21 mouse cellular contexts compared by ENCODE assay signal in the genomic region with DNA sequence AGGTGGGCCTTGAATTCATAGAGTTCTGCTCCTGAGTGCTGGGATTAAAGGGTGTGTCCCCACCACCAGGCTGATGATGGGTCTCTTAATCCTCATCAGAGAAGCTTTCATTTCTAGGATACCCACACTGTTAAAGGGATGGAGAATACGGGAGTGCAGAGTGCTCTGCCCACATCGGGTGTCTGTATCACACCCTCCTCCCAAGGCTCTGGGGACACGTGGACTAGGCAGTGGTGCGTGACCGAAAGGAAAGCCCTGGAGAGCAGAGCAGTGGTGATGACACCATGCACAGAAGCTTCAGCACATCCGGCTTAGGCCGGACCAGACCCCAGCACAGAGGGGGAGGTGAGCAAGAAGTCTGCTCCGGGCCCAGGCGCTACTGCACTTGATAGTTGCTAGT. TPM values are rescaled to one million over a fixed set of nuclear protein-coding genes. Genes with fewer than 3 reads are reported as not detected.
DNase-seq lines count a peak whose midpoint lies in the region; ATAC-seq and TF ChIP-seq lines count a peak whose summit lies in the region.
"Had no signal": no experiment of that assay in that cellular context is flagged by ENCODE, and none has a peak within 500 bp of the region (broad histone marks: within the 10 kb centered on the region; RNA-seq: fewer than 3 reads in every experiment).

No protein-coding gene starts in this region.

- H3K4me2 ChIP-seq in liver, embryonic 15.5 days = no peak overlapping the region
- H3K4me2 ChIP-seq in liver, postnatal 0 days (ENCODE audit: low read depth, low read length) = no peak overlapping the region
- no peak overlapping the region for H3K4me2 ChIP-seq in kidney, postnatal 0 days (ENCODE audit: low read length)
- H3K4me2 ChIP-seq: forebrain, embryonic 15.5 days; heart, embryonic 15.5 days; hindbrain, embryonic 14.5 days; limb, embryonic 15.5 days; stomach, embryonic 15.5 days had no signal

- no peak for TF ChIP-seq EP300 in liver, postnatal 0 days (IDR thresholded peaks at IDR 0.05; ENCODE audit: low read depth)

- H3K36me3 ChIP-seq in liver, embryonic 15.5 days (replicated peaks) = peaks cover 32% of the 10 kb centered on the region
- H3K36me3 ChIP-seq in liver, postnatal 0 days (replicated peaks; ENCODE audit: insufficient read depth, low read length) = peaks cover 19% of the 10 kb centered on the region
- peaks cover 14% of the 10 kb centered on the region; the same call in 1 of the 2 replicates for H3K36me3 ChIP-seq in kidney, postnatal 0 days (ENCODE audit: insufficient read depth, low read length)

- POLR2A ChIA-PET in Patski (lab: Charles Lee) = interaction anchor here (0.6 to 1.4 kb wide), 2 partner anchors 11 to 111 kb away, joined by 3 read pairs; no protein-coding TSS in a partner anchor

- 0 out of 2 replicates have a peak, but pooled peaks have one; percentile 31 for ATAC-seq in cerebellum, adult (ENCODE audit: insufficient number of reproducible peaks, low FRiP score, low TSS enrichment)
- no peak for ATAC-seq in liver, embryonic 15.5 days (ENCODE audit: insufficient read depth)
- ATAC-seq in liver, postnatal 0 days = no peak
- ATAC-seq in Patski = peak; percentile 55
- peak; percentile 96 for ATAC-seq in kidney, postnatal 0 days (replicated peaks; ENCODE audit: low FRiP score, low read depth)
- ATAC-seq: forebrain, embryonic 15.5 days had no signal

- H3K27ac ChIP-seq in liver, embryonic 15.5 days (replicated peaks) = 0 out of 2 replicates have a peak overlapping the region, but pooled peaks have one; percentile 8
- no peak overlapping the region for H3K27ac ChIP-seq in liver, postnatal 0 days (ENCODE audit: low read depth)
- H3K27ac ChIP-seq in kidney, postnatal 0 days = no peak overlapping the region
- H3K27ac ChIP-seq: embryonic facial prominence, embryonic 10.5 days; forebrain, embryonic 15.5 days; heart, embryonic 15.5 days; hindbrain, embryonic 14.5 days; limb, embryonic 15.5 days; liver, embryonic 14.5 days; stomach, embryonic 15.5 days had no signal

- CTCF ChIA-PET in Patski (lab: Charles Lee) = interaction anchor here (1.2 to 1.5 kb wide), 3 partner anchors 11 to 97 kb away, joined by 3 to 4 read pairs (median 3); no protein-coding TSS in a partner anchor

- H3K4me1 ChIP-seq in liver, embryonic 15.5 days (replicated peaks) = peaks cover 38% of the 10 kb centered on the region
- peaks cover 24% of the 10 kb centered on the region for H3K4me1 ChIP-seq in liver, postnatal 0 days (ENCODE audit: insufficient read depth)
- H3K4me1 ChIP-seq in kidney, postnatal 0 days (replicated peaks; ENCODE audit: insufficient read depth, low read length) = no peaks in the 10 kb centered on the region
- H3K4me1 ChIP-seq: heart, embryonic 15.5 days had no signal

- no peaks in the 10 kb centered on the region for H3K27me3 ChIP-seq in liver, embryonic 15.5 days
- H3K27me3 ChIP-seq in liver, postnatal 0 days (ENCODE audit: insufficient read depth, low read length) = no peaks in the 10 kb centered on the region
- H3K27me3 ChIP-seq in Patski = no peaks in the 10 kb centered on the region
- no peaks in the 10 kb centered on the region for H3K27me3 ChIP-seq in kidney, postnatal 0 days (ENCODE audit: insufficient read depth, low read length)
- H3K27me3 ChIP-seq: forebrain, embryonic 15.5 days; heart, embryonic 15.5 days; limb, embryonic 15.5 days; stomach, embryonic 15.5 days had no signal

- no peak overlapping the region for H3K9ac ChIP-seq in liver, embryonic 15.5 days
- H3K9ac ChIP-seq in liver, postnatal 0 days (replicated peaks) = no peak overlapping the region
- H3K9ac ChIP-seq in kidney, postnatal 0 days (ENCODE audit: low read depth, low read length) = no peak overlapping the region
- H3K9ac ChIP-seq: forebrain, embryonic 15.5 days; heart, embryonic 15.5 days; hindbrain, embryonic 14.5 days; limb, embryonic 15.5 days; liver, embryonic 14.5 days; stomach, embryonic 15.5 days had no signal

- no peak overlapping the region for H3K4me3 ChIP-seq in liver, embryonic 15.5 days (replicated peaks)
- no peak overlapping the region for H3K4me3 ChIP-seq in liver, postnatal 0 days (ENCODE audit: low read depth, low read length)
- no peak overlapping the region for H3K4me3 ChIP-seq in kidney, postnatal 0 days (replicated peaks; ENCODE audit: low read depth, low read length)
- H3K4me3 ChIP-seq: embryonic facial prominence, embryonic 10.5 days; forebrain, embryonic 15.5 days; heart, embryonic 15.5 days; limb, embryonic 15.5 days; stomach, embryonic 15.5 days had no signal

- TF ChIP-seq CTCF in liver, postnatal 0 days (IDR thresholded peaks at IDR 0.05; ENCODE audit: low read depth) = no peak
- no peak for TF ChIP-seq CTCF in Patski (IDR thresholded peaks at IDR 0.05)
- no peak for TF ChIP-seq CTCF in kidney, postnatal 0 days (IDR thresholded peaks at IDR 0.05; ENCODE audit: low read depth)

- 89% methylated on average over 9 of the region's 9 CpGs for whole genome bisulfite sequencing in liver, embryonic 15.5 days (ENCODE audit: insufficient replicate concordance)
- 78% methylated on average over 9 of the region's 9 CpGs for WGBS in liver, postnatal 0 days (ENCODE audit: insufficient replicate concordance)
- 50% methylated on average over 9 of the region's 9 CpGs for WGBS in kidney, postnatal 0 days

- in situ Hi-C loops in Patski (cut with MboI; ENCODE audit: low pct_unique_long_range_greater_than_20kb) = loop anchor here (25.0 kb wide), 1 partner anchor 1556 kb away; the partner anchor contains the start of genes Msh4 and Rabggtb

- DNase-seq in cerebellum, adult 11 months = no peak
- no peak for DNase-seq in liver, postnatal 0 days
- no peak for DNase-seq in Patski (ENCODE audit: low read depth, low spot score)
- DNase-seq in kidney, postnatal 0 days (ENCODE audit: low spot score) = peak; percentile 54
- DNase-seq in cerebellum, postnatal 4 days (ENCODE audit: low spot score in 2 of 2) = no peak
- no peak for DNase-seq in lung, postnatal 10 days
- DNase-seq: adrenal gland, adult 2 months; cerebellum, adult 9-11 months; gastrocnemius, postnatal 36 days; heart, postnatal 36 days; left cerebral cortex, postnatal 4 days; thymus, postnatal 25 days had no signal

- no peaks in the 10 kb centered on the region for H3K9me3 ChIP-seq in liver, embryonic 15.5 days (replicated peaks)
- no peaks in the 10 kb centered on the region for H3K9me3 ChIP-seq in liver, postnatal 0 days (ENCODE audit: low read length)
- H3K9me3 ChIP-seq in kidney, postnatal 0 days (replicated peaks; ENCODE audit: low read length) = no peaks in the 10 kb centered on the region
- H3K9me3 ChIP-seq: embryonic facial prominence, embryonic 10.5 days; forebrain, embryonic 15.5 days; heart, embryonic 15.5 days; limb, embryonic 15.5 days; stomach, embryonic 15.5 days had no signal

RNA-seq across cellular contexts. Expression of gene Usp33, which starts 10.5 kb away (rescaled TPM):
- 19.6 and 21.4 TPM in 2 replicates for polyA plus RNA-seq in liver, embryonic 15.5 days (2015; fragmentation: Nextera tagmentation; extraction: Ambion mirVana)
- 11.1 and 13.6 TPM in 2 replicates for polyA plus RNA-seq in liver, postnatal 0 days (2015; fragmentation: Nextera tagmentation; extraction: Ambion mirVana)
- polyA plus RNA-seq in Patski (2021) = 90.3 TPM
- polyA plus RNA-seq in kidney, postnatal 0 days (2015; fragmentation: Nextera tagmentation; extraction: Ambion mirVana) = 30.5 and 30.7 TPM in 2 replicates

RNA-seq across cellular contexts. Expression of gene Miga1, which starts 16.5 kb away (rescaled TPM):
- 3.4 and 3.5 TPM in 2 replicates for polyA plus RNA-seq in liver, embryonic 15.5 days (2015; fragmentation: Nextera tagmentation; extraction: Ambion mirVana)
- 2.6 and 3.2 TPM in 2 replicates for polyA plus RNA-seq in liver, postnatal 0 days (2015; fragmentation: Nextera tagmentation; extraction: Ambion mirVana)
- polyA plus RNA-seq in Patski (2021) = 12.0 TPM
- polyA plus RNA-seq in kidney, postnatal 0 days (2015; fragmentation: Nextera tagmentation; extraction: Ambion mirVana) = 14.4 and 14.6 TPM in 2 replicates

RNA-seq across cellular contexts. Expression of gene Zzz3, which starts 38.5 kb away (rescaled TPM):
- polyA plus RNA-seq in liver, embryonic 15.5 days (2015; fragmentation: Nextera tagmentation; extraction: Ambion mirVana) = 10.8 and 14.3 TPM in 2 replicates
- polyA plus RNA-seq in liver, postnatal 0 days (2015; fragmentation: Nextera tagmentation; extraction: Ambion mirVana) = 11.4 and 11.6 TPM in 2 replicates
- polyA plus RNA-seq in Patski (2021) = 63.4 TPM
- polyA plus RNA-seq in kidney, postnatal 0 days (2015; fragmentation: Nextera tagmentation; extraction: Ambion mirVana) = 44.4 and 46.3 TPM in 2 replicates

Comparison
In these comparisons a context has a peak if more than half of its experiments do, and no peak if none do; other contexts are left out.
1. ATAC-seq: peak in cerebellum, adult (single experiment), Patski (single experiment) and kidney, postnatal 0 days (single experiment); none in liver, embryonic 15.5 days (single experiment) and liver, postnatal 0 days (single experiment).